Mouse (Mus musculus) G1E (cell line): ENCODE measurements around the gene Btg1. TPM values are rescaled to one million over a fixed set of nuclear protein-coding genes. Genes with fewer than 3 reads are reported as not detected.

Source experiments
- ATAC-seq: 2 replicates; pipeline ENCODE4 v1.8.0; 2016; ENCODE audit warnings: mild to moderate bottlenecking; ENCODE audit not compliant: insufficient number of reproducible peaks, poor library complexity, low FRiP score, severe bottlenecking; ENCODE audit errors: extremely low read depth
- DNase-seq: peaks from one replicate; pipeline ENCODE4 v3.0.0; 2012; ENCODE audit warnings: low spot score
- H3K27me3 ChIP-seq: 2 replicates; pipeline ENCODE4 v1.6.1; 2012; ENCODE audit warnings: mild to moderate bottlenecking, low read length, inconsistent platforms; ENCODE audit not compliant: insufficient read depth
- H3K36me3 ChIP-seq: replicated peaks from 2 replicates; pipeline ENCODE3; 2012; ENCODE audit warnings: mild to moderate bottlenecking, inconsistent platforms
- H3K4me1 ChIP-seq: 2 replicates; pipeline ENCODE4 v1.6.1; 2012; ENCODE audit warnings: low read depth, low read length, inconsistent platforms, mixed read lengths; ENCODE audit not compliant: insufficient read depth
- H3K4me3 ChIP-seq: 2 replicates; pipeline ENCODE4 v1.5.1; 2012; ENCODE audit warnings: low read depth, mild to moderate bottlenecking, inconsistent platforms, low read length, moderate library complexity, mixed read lengths
- H3K9me3 ChIP-seq: replicated peaks from 2 replicates; pipeline ENCODE4 v1.6.1; 2012; ENCODE audit warnings: inconsistent platforms
- CTCF ChIP-seq: IDR thresholded peaks from 2 replicates; pipeline ENCODE4 v1.5.1; 2012; ENCODE audit warnings: low read depth, low read length, inconsistent platforms, mixed read lengths
- GATA1 ChIP-seq: IDR thresholded peaks from 2 replicates; pipeline ENCODE4 v1.6.1; 2012; ENCODE audit warnings: borderline replicate concordance, low read length, inconsistent platforms, mixed read lengths
- GATA2 ChIP-seq: IDR thresholded peaks from 2 replicates; pipeline ENCODE4 v1.6.1; 2012; ENCODE audit warnings: low read depth, low read length, inconsistent platforms, borderline replicate concordance
- POLR2AphosphoS5 ChIP-seq: IDR thresholded peaks from 2 replicates; pipeline ENCODE4 v1.6.1; 2012; ENCODE audit warnings: low read depth, low read length, inconsistent platforms; ENCODE audit not compliant: insufficient replicate concordance
- TAL1 ChIP-seq: conservative IDR thresholded peaks from 2 replicates; pipeline ENCODE4 v1.6.1; 2012; ENCODE audit warnings: low read depth, low read length, inconsistent platforms, mixed read lengths
- polyA plus RNA-seq: library from polyadenylated mRNA; stranded (reverse); fragments of >175 nt; gene quantifications from 2 replicates; pipeline ENCODE4 v1.2.3, GENCODE M21; 2012
- total RNA-seq, 2 experiments: library from RNA; stranded (forward) in 1 of 2; stranded (reverse) in 1 of 2; fragments of 200-1000 nt in 1 of 2; fragments of >200 nt in 1 of 2; fragmentation: Nextera tagmentation in 1 of 2; gene quantifications; 2 replicates each; pipeline ENCODE4 v1.2.3; 2014 to 2017

Btg1 gene
- total and polyA plus RNA-seq, 3 experiments = 8.0 to 19.4 (median 11.0) TPM

DNA sequence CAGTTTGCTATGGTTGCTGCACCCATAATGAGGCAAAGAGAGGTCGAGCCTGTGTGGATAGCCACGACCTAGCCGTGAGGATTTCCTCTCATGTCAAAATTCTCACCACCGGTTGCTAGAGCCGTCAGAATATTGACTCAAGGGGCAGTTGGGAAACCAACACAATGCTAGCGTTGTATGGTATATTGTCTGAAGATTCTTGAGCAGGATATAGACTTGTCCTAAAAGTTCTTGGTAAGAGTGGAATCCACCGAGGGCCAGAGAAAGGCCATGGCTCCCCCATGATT, 12.1 kb downstream of the Btg1 start:
- Histone ChIP-seq H3K4me3 (no peak overlapping the region), H3K36me3 (peaks cover 7% of the 10 kb centered on the region), H3K4me1 (peaks cover 16% of the 10 kb centered on the region), H3K27me3 (no peaks in the 10 kb centered on the region), H3K9me3 (no peaks in the 10 kb centered on the region)
- no peak for TF ChIP-seq GATA1
- TF ChIP-seq TAL1 = no peak
- TF ChIP-seq CTCF = no peak
- TF ChIP-seq GATA2 = no peak
- TF ChIP-seq POLR2AphosphoS5 = no peak
- ATAC-seq = no peak
- DNase-seq = no peak

DNA sequence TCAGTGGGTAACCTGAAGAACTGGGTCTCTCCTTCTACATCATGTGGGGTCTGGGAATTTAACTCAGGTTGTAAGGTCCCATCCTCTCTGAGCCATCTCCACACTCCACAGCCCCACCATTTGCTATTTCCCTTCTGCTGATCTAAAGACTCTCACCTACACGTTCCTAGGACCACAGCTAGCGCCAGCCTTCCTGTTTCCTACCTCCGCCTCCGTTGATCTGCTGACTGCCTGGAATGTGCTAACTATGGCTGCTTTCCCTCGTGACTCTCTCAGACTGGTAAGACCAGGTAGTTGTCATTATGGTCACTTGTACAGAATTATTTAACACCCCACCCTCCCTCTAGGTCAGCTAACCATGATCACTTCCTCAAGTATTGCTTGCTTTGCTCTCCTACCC, 13.3 kb downstream of the Btg1 start:
- no peak for ATAC-seq
- no peak for DNase-seq
- TF ChIP-seq GATA1 (no peak), POLR2AphosphoS5 (no peak), CTCF (no peak), TAL1 (no peak), GATA2 (no peak)
- H3K27me3 ChIP-seq = no peaks in the 10 kb centered on the region
- no peaks in the 10 kb centered on the region for H3K9me3 ChIP-seq
- peaks cover 6% of the 10 kb centered on the region for H3K4me1 ChIP-seq
- no peak overlapping the region for H3K4me3 ChIP-seq
- H3K36me3 ChIP-seq = peaks cover 3% of the 10 kb centered on the region

DNA sequence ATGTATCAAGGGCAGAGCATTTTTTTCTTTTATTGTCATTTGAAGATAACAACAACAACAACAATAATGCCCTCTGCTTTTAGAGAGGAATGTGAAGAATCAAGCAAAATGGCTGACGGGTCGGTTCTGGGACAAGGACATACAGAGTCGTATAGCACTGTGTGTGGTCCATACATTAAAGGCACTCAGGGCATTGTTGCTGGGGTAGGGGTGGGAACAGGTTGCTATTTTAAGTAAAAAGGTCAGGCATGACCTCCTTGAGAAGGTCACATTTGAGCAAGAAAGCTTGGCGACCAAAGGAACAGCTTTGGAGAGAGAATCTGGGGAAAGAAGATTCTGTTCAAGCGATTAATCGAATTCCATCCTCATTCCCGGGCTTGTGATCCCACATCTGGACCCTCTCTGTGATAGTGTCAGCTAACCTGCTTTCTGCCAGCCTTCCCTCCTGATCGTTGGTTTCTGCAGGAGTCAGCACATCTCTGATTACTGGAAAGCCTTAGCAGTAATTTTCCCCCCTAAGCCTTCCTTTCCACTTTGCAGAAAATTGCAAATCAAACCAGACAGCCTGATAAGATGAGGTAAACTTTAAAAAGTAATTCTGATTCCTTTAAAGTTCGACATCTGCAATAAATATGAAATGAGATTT, 14.4 kb downstream of the Btg1 start:
- peaks cover 3% of the 10 kb centered on the region for H3K36me3 ChIP-seq

DNA sequence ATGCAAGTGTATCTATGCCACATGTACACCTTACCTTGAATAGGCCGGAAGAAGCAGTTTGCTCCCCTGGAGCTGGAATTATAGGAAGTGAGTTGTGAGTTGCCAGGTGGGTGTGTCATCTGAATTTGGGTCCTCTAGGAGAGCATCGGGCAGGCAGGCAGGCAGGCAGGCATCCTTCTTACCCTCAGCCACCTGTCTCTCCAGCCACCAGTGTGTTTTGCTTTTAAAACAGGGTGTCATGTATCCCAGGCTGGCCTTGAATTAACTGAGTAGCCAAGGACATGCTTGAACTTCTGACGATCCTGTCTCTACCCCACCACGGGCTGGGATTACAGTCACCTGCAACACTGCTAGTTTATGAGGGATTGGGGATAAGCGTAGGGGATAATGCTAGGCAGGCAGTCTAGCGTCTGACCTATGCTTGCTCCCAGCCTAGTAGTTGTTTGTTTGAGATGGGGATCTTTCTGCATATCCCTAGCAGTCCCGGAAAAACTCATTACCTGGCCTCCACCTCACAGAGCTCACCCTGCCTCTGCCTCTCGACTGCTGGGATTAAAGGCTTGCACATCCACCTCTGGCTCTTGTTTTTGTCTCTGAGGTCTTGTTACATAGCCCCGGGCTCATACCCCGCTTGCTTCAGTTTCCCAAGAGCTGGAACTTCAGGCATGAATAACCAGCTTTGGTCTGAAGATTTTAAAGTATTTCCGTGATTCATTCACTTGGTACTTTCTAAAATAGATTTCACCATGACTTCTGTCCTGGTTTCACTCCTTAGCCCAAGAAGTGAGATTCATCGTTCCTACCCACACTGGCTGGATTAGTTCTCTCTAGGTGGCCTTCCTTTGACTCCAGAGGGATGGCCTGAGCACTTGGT, 15.7 kb downstream of the Btg1 start:
- DNase-seq (no peak), ATAC-seq (no peak)
- TF ChIP-seq CTCF (no peak), POLR2AphosphoS5 (no peak), TAL1 (no peak), GATA1 (no peak)
- Histone ChIP-seq H3K4me1 (no peaks in the 10 kb centered on the region), H3K4me3 (no peak overlapping the region), H3K36me3 (peaks cover under 1% of the 10 kb centered on the region), H3K27me3 (no peaks in the 10 kb centered on the region), H3K9me3 (no peaks in the 10 kb centered on the region)

More for the DNA sequence above, 14.4 kb downstream of the Btg1 start:
- DNase-seq (no peak), ATAC-seq (no peak)
- no peaks in the 10 kb centered on the region for H3K4me1 ChIP-seq
- H3K27me3 ChIP-seq = no peaks in the 10 kb centered on the region
- no peak overlapping the region for H3K4me3 ChIP-seq
- H3K9me3 ChIP-seq = no peaks in the 10 kb centered on the region
- TF ChIP-seq CTCF (no peak), TAL1 (no peak)

DNA sequence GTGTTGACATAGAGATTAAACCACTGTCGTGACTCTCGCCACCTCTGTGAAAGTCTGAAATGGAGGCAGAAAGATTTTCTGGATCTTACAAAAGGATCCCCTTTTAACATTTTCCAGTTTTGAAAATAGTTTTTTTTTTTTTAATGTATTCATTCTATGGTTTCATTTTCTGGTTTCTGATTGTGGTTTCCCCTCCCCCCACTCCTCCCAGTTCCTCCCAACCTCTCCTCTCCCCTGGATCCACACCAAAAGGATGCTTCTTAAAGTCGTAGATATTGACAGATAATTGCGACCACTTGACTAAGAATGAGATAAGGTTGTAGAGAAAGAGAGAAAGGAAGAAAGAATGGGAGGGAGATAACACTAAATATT, 16.3 kb downstream of the Btg1 start:
- TF ChIP-seq CTCF (no peak), POLR2AphosphoS5 (no peak), TAL1 (no peak), GATA1 (no peak), GATA2 (no peak)
- Histone ChIP-seq H3K9me3 (no peaks in the 10 kb centered on the region), H3K27me3 (no peaks in the 10 kb centered on the region), H3K4me1 (no peaks in the 10 kb centered on the region), H3K4me3 (no peak overlapping the region), H3K36me3 (no peaks in the 10 kb centered on the region)
- DNase-seq (no peak), ATAC-seq (no peak)

DNA sequence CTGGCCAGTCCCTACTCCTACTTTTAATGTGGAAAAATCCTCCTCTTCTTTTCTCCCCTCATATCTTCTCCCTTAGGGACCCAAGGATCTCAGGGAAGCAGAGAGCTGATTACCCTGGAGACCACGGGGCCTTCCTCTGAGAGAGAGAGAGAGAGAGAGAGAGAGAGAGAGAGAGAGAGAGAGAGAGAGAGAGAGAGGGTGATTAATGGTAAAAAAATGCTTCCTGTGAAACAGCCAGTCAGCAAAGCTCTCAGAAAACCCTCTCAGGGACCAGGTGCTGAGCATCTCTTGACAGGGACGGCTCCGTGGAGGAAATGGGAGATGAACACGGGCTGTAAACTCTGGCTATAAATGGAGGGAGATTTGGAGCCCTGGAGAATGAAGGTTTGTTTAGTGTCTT, 18.7 kb downstream of the Btg1 start:
- ATAC-seq (no peak), DNase-seq (no peak)
- no peaks in the 10 kb centered on the region for H3K36me3 ChIP-seq

DNA sequence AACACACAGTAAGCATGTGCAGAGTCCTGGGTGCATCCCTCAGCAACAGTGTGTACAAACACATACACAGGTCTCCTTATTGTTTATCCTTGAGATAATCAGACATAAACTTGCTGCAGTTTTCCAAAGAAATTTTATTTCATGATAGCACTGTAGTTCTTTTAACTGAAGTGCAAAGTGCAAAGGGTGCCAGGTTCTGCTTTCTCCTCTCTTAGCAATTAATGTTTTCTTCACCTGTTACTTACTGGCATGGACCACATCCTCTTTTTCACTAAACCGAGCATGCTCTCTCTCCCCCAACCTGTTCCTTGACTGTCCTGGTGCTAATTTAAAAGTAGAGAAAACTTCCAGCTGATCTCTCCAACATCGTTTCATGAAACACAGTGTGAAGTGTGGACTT, 21.7 kb downstream of the Btg1 start:
- ATAC-seq (no peak), DNase-seq (no peak)
- Histone ChIP-seq H3K27me3 (no peaks in the 10 kb centered on the region), H3K4me1 (no peaks in the 10 kb centered on the region), H3K9me3 (no peaks in the 10 kb centered on the region), H3K4me3 (no peak overlapping the region), H3K36me3 (no peaks in the 10 kb centered on the region)
- TF ChIP-seq TAL1 = no peak
- TF ChIP-seq GATA2 = no peak
- no peak for TF ChIP-seq CTCF

More for the DNA sequence above, 18.7 kb downstream of the Btg1 start:
- no peaks in the 10 kb centered on the region for H3K9me3 ChIP-seq
- no peaks in the 10 kb centered on the region for H3K27me3 ChIP-seq
- no peak for TF ChIP-seq GATA2
- TF ChIP-seq POLR2AphosphoS5 = no peak
- no peak for TF ChIP-seq CTCF
- no peak for TF ChIP-seq TAL1
- no peak for TF ChIP-seq GATA1
- H3K4me1 ChIP-seq = no peaks in the 10 kb centered on the region
- H3K4me3 ChIP-seq = no peak overlapping the region
